Mouse (Mus musculus) gastrocnemius, adult 18-20 months (tissue): ENCODE measurements around the gene Havcr2. TPM values are rescaled to one million over a fixed set of nuclear protein-coding genes. Genes with fewer than 3 reads are reported as not detected.
"Not testable (repeated sequence)": the region's sequence is repeated elsewhere in the genome, so short reads cannot be mapped to it uniquely, and the experiment has no call there.

ENCODE experiments used
- DNase-seq: peaks from one replicate; pipeline ENCODE4 v3.0.0; 2021; ENCODE audit warnings: low spot score
- total RNA-seq, 2 experiments: library from RNA; stranded (reverse); gene quantifications; 2 replicates each; pipeline ENCODE4 v1.2.3; 2021

Havcr2 gene
- total RNA-seq, 2 experiments from 2014 or later: not detected

GRCm38 (mm10) chr11:46459960-46460359 lies 5.2 kb downstream of the Havcr2 start:
- DNase-seq: no peak

GRCm38 (mm10) chr11:46461362-46461761 lies 6.6 kb downstream of the Havcr2 start:
- no peak for DNase-seq

GRCm38 (mm10) chr11:46461931-46462330 lies 7.2 kb downstream of the Havcr2 start:
- no peak for DNase-seq

- DNase-seq: no peak
These were observed 12.1 kb downstream of the Havcr2 start for GRCm38 (mm10) chr11:46466878-46467277.

- DNase-seq: no peak
These were observed 19.5 kb downstream of the Havcr2 start for GRCm38 (mm10) chr11:46474220-46474619.

GRCm38 (mm10) chr11:46479311-46479710 lies 24.6 kb downstream of the Havcr2 start:
- DNase-seq: no peak

GRCm38 (mm10) chr11:46480517-46480916 lies 25.8 kb downstream of the Havcr2 start:
- no peak for DNase-seq

GRCm38 (mm10) chr11:46488231-46488630 lies 33.5 kb downstream of the Havcr2 start:
- DNase-seq: no peak

GRCm38 (mm10) chr11:46488650-46489049 lies 33.9 kb downstream of the Havcr2 start:
- no peak for DNase-seq

- DNase-seq: no peak
These were observed 52.4 kb downstream of the Havcr2 start for GRCm38 (mm10) chr11:46507146-46507545.

GRCm38 (mm10) chr11:46509900-46510299 lies 55.2 kb downstream of the Havcr2 start:
- no peak for DNase-seq

- DNase-seq: not testable (repeated sequence)
These were observed 66.6 kb downstream of the Havcr2 start for GRCm38 (mm10) chr11:46521341-46521740.

- no peak for DNase-seq
These were observed 68.0 kb downstream of the Havcr2 start for GRCm38 (mm10) chr11:46522719-46523118.

- DNase-seq: no peak
These were observed 69.2 kb downstream of the Havcr2 start, which contains the start of gene Gm12169 for GRCm38 (mm10) chr11:46523912-46524311. TSS of gene Gm12169 (plus strand) at chr11:46524212.

GRCm38 (mm10) chr11:46530149-46530548 lies 75.4 kb downstream of the Havcr2 start:
- no peak for DNase-seq

Other genes starting within 250 kb of the Havcr2 start
- not detected for gene Fndc9, start 219.4 kb upstream of the Havcr2 start, total RNA-seq
- gene Cyfip2, start 142.1 kb upstream of the Havcr2 start, total RNA-seq: 10 to 100 TPM; 12.4 to 14.0 TPM
- gene Itk, start 65.4 kb upstream of the Havcr2 start, total RNA-seq: under 1 TPM in 1 of 2 experiments, not detected in 1; 0.17 TPM
- gene Fam71b, start 58.4 kb upstream of the Havcr2 start, total RNA-seq: not detected
- 10 to 100 TPM; 15.8 to 16.6 TPM for gene Med7, start 18.0 kb upstream of the Havcr2 start, total RNA-seq
- not detected for gene Gm12169, start 69.3 kb downstream of the Havcr2 start, total RNA-seq
- gene BC053393, start 116.6 kb downstream of the Havcr2 start, total RNA-seq: not detected
- gene Dppa1, start 174.3 kb downstream of the Havcr2 start, total RNA-seq: not detected